Mouse (Mus musculus) liver, adult 2 months (tissue): Measurements from ENCODE around the gene Aagab. TPM values are rescaled to one million over a fixed set of nuclear protein-coding genes. Genes with fewer than 3 reads are reported as not detected.

Experiments used
- DNase-seq: peaks from one replicate; pipeline ENCODE4 v3.0.0-alpha.2; 2011; ENCODE audit warnings: low read depth, low spot score; ENCODE audit errors: extremely low read depth
- H3K27ac ChIP-seq: fragments of 200-500 bp; replicated peaks from 2 replicates; pipeline ENCODE4 v1.5.1; 2012; ENCODE audit warnings: low read depth, mild to moderate bottlenecking, control low read depth, inconsistent platforms, low read length; ENCODE audit not compliant: insufficient read depth
- H3K27me3 ChIP-seq: fragments of 200-500 bp; 2 replicates; pipeline ENCODE4 v1.6.1; 2012; ENCODE audit warnings: mild to moderate bottlenecking, moderate library complexity, low read length, inconsistent platforms; ENCODE audit not compliant: control insufficient read depth, insufficient read depth
- H3K36me3 ChIP-seq: fragments of 200-500 bp; 2 replicates; pipeline ENCODE4 v1.6.1; 2012; ENCODE audit warnings: low read length, inconsistent platforms; ENCODE audit not compliant: control insufficient read depth, insufficient read depth
- H3K4me1 ChIP-seq: fragments of 200-500 bp; 2 replicates; pipeline ENCODE4 v1.6.1; 2011; ENCODE audit warnings: low read length; ENCODE audit not compliant: control insufficient read depth, insufficient read depth
- H3K4me3 ChIP-seq: fragments of 200-500 bp; 2 replicates; pipeline ENCODE4 v1.5.1; 2011; ENCODE audit warnings: low read depth, mild to moderate bottlenecking, control low read depth, low read length, moderate library complexity; ENCODE audit not compliant: insufficient read depth
- H3K79me2 ChIP-seq: fragments of 200-500 bp; 2 replicates; pipeline ENCODE4 v1.6.1; 2012; ENCODE audit warnings: inconsistent platforms, mild to moderate bottlenecking, low read length, moderate library complexity; ENCODE audit not compliant: control insufficient read depth, insufficient read depth
- H3K9ac ChIP-seq: fragments of 200-500 bp; 2 replicates; pipeline ENCODE4 v1.6.1; 2012; ENCODE audit warnings: low read depth, mild to moderate bottlenecking, control low read depth, inconsistent platforms, low read length
- CTCF ChIP-seq: fragments of 200-500 bp; IDR thresholded peaks from 2 replicates; pipeline ENCODE4 v1.5.1; 2011; ENCODE audit warnings: low read depth, low read length, control low read depth
- POLR2A ChIP-seq: fragments of 200-500 bp; IDR thresholded peaks from 2 replicates; pipeline ENCODE4 v1.6.1; 2011; ENCODE audit warnings: low read length, control low read depth; ENCODE audit not compliant: insufficient read depth; ENCODE audit errors: extremely low read depth
- WGBS: fragments of 180-500 bp; shearing (Covaris S2); methylation state at CpG from one replicate; pipeline ENCODE4 v1.1.7; 2018; 5-methylcytosine and 5-hydroxymethylcytosine counted together
- polyA plus RNA-seq: library from polyadenylated mRNA; depleted of rRNA; stranded (reverse); fragments of >200 nt; gene quantifications from 2 replicates; pipeline ENCODE4 v1.2.3, GENCODE M21; 2012
- total RNA-seq: library from RNA; depleted of rRNA; stranded (reverse); fragments of >200 nt; gene quantifications from 2 replicates; pipeline ENCODE4 v1.2.3, GENCODE M21; 2014

Aagab gene
- total and polyA plus RNA-seq, 2 experiments: 11.9 to 14.9 TPM

GRCm38 (mm10) chr9:63606594-63606993, 4.1 kb downstream of the Aagab start:
- Histone ChIP-seq H3K36me3 (no peaks in the 10 kb centered on the region), H3K27ac (no peak overlapping the region), H3K27me3 (no peaks in the 10 kb centered on the region), H3K4me1 (peaks cover 13% of the 10 kb centered on the region), H3K79me2 (peaks cover 47% of the 10 kb centered on the region), H3K9ac (no peak overlapping the region), H3K4me3 (no peak overlapping the region)
- TF ChIP-seq POLR2A (no peak), CTCF (no peak)
- no peak for DNase-seq
- 74% methylated on average over 2 of the region's 2 CpGs for WGBS

- H3K27me3 ChIP-seq: no peaks in the 10 kb centered on the region
- no peak for DNase-seq
- H3K27ac ChIP-seq: no peak overlapping the region
- TF ChIP-seq POLR2A (no peak), CTCF (no peak)
- WGBS: 91% methylated on average over 6 of the region's 6 CpGs
- no peak overlapping the region for H3K9ac ChIP-seq
- no peaks in the 10 kb centered on the region for H3K36me3 ChIP-seq
- H3K4me1 ChIP-seq: peaks cover 25% of the 10 kb centered on the region
- peaks cover 42% of the 10 kb centered on the region for H3K79me2 ChIP-seq
- no peak overlapping the region for H3K4me3 ChIP-seq
These were observed 5.5 kb downstream of the Aagab start for GRCm38 (mm10) chr9:63608006-63608405.

- Histone ChIP-seq H3K36me3 (no peaks in the 10 kb centered on the region), H3K9ac (no peak overlapping the region), H3K27me3 (no peaks in the 10 kb centered on the region), H3K4me1 (peaks cover 24% of the 10 kb centered on the region), H3K27ac (no peak overlapping the region), H3K4me3 (no peak overlapping the region), H3K79me2 (peaks cover 29% of the 10 kb centered on the region)
- WGBS: 88% methylated on average over 8 of the region's 8 CpGs
- no peak for TF ChIP-seq POLR2A
- no peak for TF ChIP-seq CTCF
- DNase-seq: no peak
These were observed 6.8 kb downstream of the Aagab start for GRCm38 (mm10) chr9:63609246-63609645.

DNA sequence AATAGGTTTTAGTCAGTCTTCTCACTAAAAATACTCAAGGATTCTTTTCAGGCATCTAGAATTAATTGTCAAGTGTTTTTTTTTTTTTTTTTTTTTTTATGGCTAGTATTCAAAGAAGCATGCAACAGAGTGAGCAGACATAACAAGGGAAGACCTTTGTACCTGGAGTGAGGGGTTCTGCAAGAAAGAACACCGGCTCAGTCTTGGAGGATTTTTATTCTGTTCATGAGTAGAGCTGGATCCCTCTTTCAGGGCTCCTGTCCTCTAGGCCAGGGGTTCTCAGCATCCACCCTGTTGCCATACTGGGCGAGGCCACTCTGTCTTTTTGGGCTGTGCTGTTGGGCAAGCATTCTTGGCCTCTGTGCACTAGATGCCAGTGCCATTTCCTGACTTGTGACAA, 7.3 kb downstream of the Aagab start:
- no peaks in the 10 kb centered on the region for H3K27me3 ChIP-seq
- peaks cover 30% of the 10 kb centered on the region for H3K79me2 ChIP-seq
- peaks cover 25% of the 10 kb centered on the region for H3K4me1 ChIP-seq
- H3K36me3 ChIP-seq: no peaks in the 10 kb centered on the region
- no peak for TF ChIP-seq CTCF
- no peak for TF ChIP-seq POLR2A
- WGBS: 78% methylated on average over 2 of the region's 2 CpGs
- peak; percentile 49 for DNase-seq
- H3K4me3 ChIP-seq: no peak overlapping the region
- H3K27ac ChIP-seq: no peak overlapping the region
- H3K9ac ChIP-seq: no peak overlapping the region

DNA sequence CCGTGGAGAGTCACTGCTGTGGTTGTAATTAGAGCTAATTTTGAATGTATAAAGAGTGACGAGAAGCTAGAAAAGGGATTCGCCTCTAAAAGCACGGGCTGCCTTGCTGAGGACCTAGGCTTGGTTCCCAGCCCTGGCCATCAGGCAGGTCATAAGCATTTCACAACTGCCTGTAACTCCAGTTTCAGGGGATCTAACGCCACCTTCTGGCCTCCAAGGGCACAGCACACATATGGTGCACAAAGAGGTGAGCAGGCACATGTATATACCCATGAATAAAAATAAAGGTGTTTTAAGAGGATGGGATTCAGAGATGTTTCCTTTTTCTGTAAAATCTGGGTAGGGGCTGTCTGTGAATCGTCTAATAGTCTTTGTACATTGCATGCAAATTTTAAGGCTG, 7.8 kb downstream of the Aagab start:
- no peak for TF ChIP-seq POLR2A
- TF ChIP-seq CTCF: peak; percentile 20; the same call in 1 of the 2 replicates
- WGBS: 87% methylated on average over 6 of the region's 6 CpGs
- Histone ChIP-seq H3K79me2 (peaks cover 31% of the 10 kb centered on the region), H3K27ac (no peak overlapping the region), H3K4me1 (peaks cover 27% of the 10 kb centered on the region), H3K27me3 (no peaks in the 10 kb centered on the region), H3K4me3 (no peak overlapping the region), H3K9ac (no peak overlapping the region), H3K36me3 (no peaks in the 10 kb centered on the region)
- no peak for DNase-seq

- H3K27ac ChIP-seq: peak overlapping the region; percentile 9
- 63% methylated on average over 13 of the region's 13 CpGs for WGBS
These were observed 8.4 kb downstream of the Aagab start for GRCm38 (mm10) chr9:63610841-63611366.

More at GRCm38 (mm10) chr9:63610841-63611366, 8.4 kb downstream of the Aagab start:
- H3K9ac ChIP-seq: no peak overlapping the region
- H3K79me2 ChIP-seq: peaks cover 28% of the 10 kb centered on the region
- peak; percentile 26 for DNase-seq
- TF ChIP-seq POLR2A: no peak
- no peak for TF ChIP-seq CTCF
- peaks cover 27% of the 10 kb centered on the region for H3K4me1 ChIP-seq
- H3K27me3 ChIP-seq: no peaks in the 10 kb centered on the region
- H3K4me3 ChIP-seq: no peak overlapping the region
- no peaks in the 10 kb centered on the region for H3K36me3 ChIP-seq
